Mouse (Mus musculus) liver, adult (tissue): ENCODE results near the gene Slc35e4.

Source experiments
- GATA4 ChIP-seq: IDR thresholded peaks from 2 replicates; pipeline ENCODE4 v1.6.1; 2014; ENCODE audit warnings: mild to moderate bottlenecking, low read length; ENCODE audit not compliant: insufficient replicate concordance

Slc35e4 gene

GRCm38 (mm10) chr11:3914109-3914840 is at the start of gene Slc35e4:
Gene Slc35e4 (minus strand): TSS chr11:3914664.
- no peak for TF ChIP-seq GATA4

- TF ChIP-seq GATA4: no peak
These were observed 49.3 kb upstream of the Slc35e4 start, which contains the start of gene Pes1 for GRCm38 (mm10) chr11:3963610-3964415. Gene Pes1 (plus strand): TSS chr11:3963975.

- TF ChIP-seq GATA4: no peak
These were observed 48.7 kb upstream of the Slc35e4 start for GRCm38 (mm10) chr11:3963155-3963554.

- no peak for TF ChIP-seq GATA4
These were observed 47.3 kb upstream of the Slc35e4 start for GRCm38 (mm10) chr11:3961761-3962160.

- no peak for TF ChIP-seq GATA4
These were observed 46.4 kb upstream of the Slc35e4 start for GRCm38 (mm10) chr11:3960901-3961300.

- TF ChIP-seq GATA4: no peak
These were observed 31.9 kb upstream of the Slc35e4 start for GRCm38 (mm10) chr11:3946386-3946785.

GRCm38 (mm10) chr11:3941371-3941770 is 26.9 kb upstream of the Slc35e4 start:
- TF ChIP-seq GATA4: no peak

- no peak for TF ChIP-seq GATA4
These were observed 22.9 kb upstream of the Slc35e4 start for GRCm38 (mm10) chr11:3937321-3937874.

- no peak for TF ChIP-seq GATA4
These were observed 21.9 kb upstream of the Slc35e4 start for GRCm38 (mm10) chr11:3936318-3936717.

- TF ChIP-seq GATA4: no peak
These were observed 20.7 kb upstream of the Slc35e4 start for GRCm38 (mm10) chr11:3935135-3935534.

GRCm38 (mm10) chr11:3933756-3934285 is 19.4 kb upstream of the Slc35e4 start:
- TF ChIP-seq GATA4: no peak

- peak; percentile 89 for TF ChIP-seq GATA4
These were observed 17.2 kb upstream of the Slc35e4 start, which contains the start of gene Tcn2 for GRCm38 (mm10) chr11:3931511-3932211. Gene Tcn2 (minus strand): TSS chr11:3932159.

GRCm38 (mm10) chr11:3930931-3931330 is 16.5 kb upstream of the Slc35e4 start:
- no peak for TF ChIP-seq GATA4

- TF ChIP-seq GATA4: no peak
These were observed 15.6 kb upstream of the Slc35e4 start for GRCm38 (mm10) chr11:3930019-3930418.

- no peak for TF ChIP-seq GATA4
These were observed 11.5 kb upstream of the Slc35e4 start for GRCm38 (mm10) chr11:3925916-3926315.
